Mouse (Mus musculus) mouse trophoblast stem cell (cell line): Measurements from ENCODE around the gene Kxd1.

Experiments
- in situ Hi-C, 2 experiments: fragments of 300-500 bp; cut with MseI, MboI; formaldehyde crosslinking; loops; 2 replicates in 1 of 2; 3 replicates in 1 of 2; pipeline ENCODE4 v1.15.1; 2025

The Kxd1 gene

GRCm38 (mm10) chr8:70549412-70550184 lies 21.8 kb upstream of the Kxd1 start:
- in situ Hi-C loops, result loop anchor here in 1 of 2 experiments (5.0 kb wide), 1 partner anchor 38 kb away; no protein-coding TSS in a partner anchor

GRCm38 (mm10) chr8:70547762-70548161 lies 20.0 kb upstream of the Kxd1 start:
- in situ Hi-C loops, result loop anchor here in 1 of 2 experiments (5.0 kb wide), 1 partner anchor 40 kb away; no protein-coding TSS in a partner anchor

GRCm38 (mm10) chr8:70546412-70546811 lies 18.7 kb upstream of the Kxd1 start:
- in situ Hi-C loops, result loop anchor here in 1 of 2 experiments (5.0 kb wide), 1 partner anchor 41 kb away; no protein-coding TSS in a partner anchor

GRCm38 (mm10) chr8:70544200-70544687 lies 16.5 kb upstream of the Kxd1 start:
- in situ Hi-C loops, result no loop called here

GRCm38 (mm10) chr8:70541081-70541480 lies 13.3 kb upstream of the Kxd1 start:
- in situ Hi-C loops, result no loop called here

GRCm38 (mm10) chr8:70540507-70541071 lies 12.8 kb upstream of the Kxd1 start:
- in situ Hi-C loops, result no loop called here

- in situ Hi-C loops, result no loop called here
Observed at GRCm38 (mm10) chr8:70540013-70540506, 12.3 kb upstream of the Kxd1 start.

GRCm38 (mm10) chr8:70539077-70539813 lies 11.5 kb upstream of the Kxd1 start, which contains the start of gene Ell:
Gene Ell (plus strand): TSS chr8:70539457.
- in situ Hi-C loops, result no loop called here

GRCm38 (mm10) chr8:70538633-70539076 lies 10.9 kb upstream of the Kxd1 start:
- in situ Hi-C loops, result no loop called here

GRCm38 (mm10) chr8:70538024-70538579 lies 10.3 kb upstream of the Kxd1 start:
- in situ Hi-C loops, result no loop called here

GRCm38 (mm10) chr8:70535701-70536100 lies 7.9 kb upstream of the Kxd1 start:
- in situ Hi-C loops, result no loop called here

GRCm38 (mm10) chr8:70535221-70535620 lies 7.5 kb upstream of the Kxd1 start:
- in situ Hi-C loops, result no loop called here

- in situ Hi-C loops, result no loop called here
Observed at GRCm38 (mm10) chr8:70534281-70534680, 6.5 kb upstream of the Kxd1 start.

- in situ Hi-C loops, result no loop called here
Observed at GRCm38 (mm10) chr8:70530314-70530713, 2.6 kb upstream of the Kxd1 start.

GRCm38 (mm10) chr8:70529741-70530161 lies 2.0 kb upstream of the Kxd1 start:
- in situ Hi-C loops, result no loop called here

- in situ Hi-C loops, result no loop called here
Observed at GRCm38 (mm10) chr8:70529299-70529698, 1.5 kb upstream of the Kxd1 start.

GRCm38 (mm10) chr8:70528182-70528797 lies 534 bp upstream of the Kxd1 start:
- in situ Hi-C loops, result no loop called here

- in situ Hi-C loops, result no loop called here
Observed at GRCm38 (mm10) chr8:70527111-70527511, 645 bp downstream of the Kxd1 start.

GRCm38 (mm10) chr8:70522592-70523403 lies 5.0 kb downstream of the Kxd1 start:
- in situ Hi-C loops, result no loop called here

- in situ Hi-C loops, result no loop called here
Observed at GRCm38 (mm10) chr8:70519606-70520005, 8.2 kb downstream of the Kxd1 start.
